Mouse (Mus musculus) erythroblast, embryonic 14.5 days (primary cell): ENCODE measurements around the gene Plch1. TPM values are rescaled to one million over a fixed set of nuclear protein-coding genes. Genes with fewer than 3 reads are reported as not detected.

Experiments
- H3K27me3 ChIP-seq: 2 replicates; pipeline ENCODE4 v1.6.1; 2012; ENCODE audit warnings: inconsistent platforms; ENCODE audit not compliant: control insufficient read depth
- H3K36me3 ChIP-seq: 2 replicates; pipeline ENCODE4 v1.6.1; 2012; ENCODE audit warnings: mild to moderate bottlenecking, inconsistent platforms; ENCODE audit not compliant: control insufficient read depth
- H3K4me1 ChIP-seq: 2 replicates; pipeline ENCODE4 v1.6.1; 2012; ENCODE audit warnings: inconsistent platforms; ENCODE audit not compliant: control insufficient read depth
- H3K4me3 ChIP-seq: replicated peaks from 2 replicates; pipeline ENCODE3; 2012; ENCODE audit warnings: moderate library complexity, mild to moderate bottlenecking, inconsistent platforms
- H3K9me3 ChIP-seq: 2 replicates; pipeline ENCODE4 v1.6.1; 2012; ENCODE audit warnings: low read length, inconsistent platforms, mixed read lengths; ENCODE audit not compliant: control insufficient read depth
- GATA1 ChIP-seq: IDR thresholded peaks from 2 replicates; pipeline ENCODE4 v1.6.1; 2012; ENCODE audit warnings: low read length, inconsistent platforms, mixed read lengths
- TAL1 ChIP-seq: IDR thresholded peaks from 3 replicates; pipeline ENCODE4 v1.6.1; 2012; ENCODE audit warnings: low read length, inconsistent platforms, mixed read lengths
- polyA plus RNA-seq: library from polyadenylated mRNA; stranded (reverse); fragments of >175 nt; gene quantifications from 2 replicates; pipeline ENCODE4 v1.2.3, GENCODE M21; 2012

Plch1 gene
- polyA plus RNA-seq, 1 experiment = not detected

DNA sequence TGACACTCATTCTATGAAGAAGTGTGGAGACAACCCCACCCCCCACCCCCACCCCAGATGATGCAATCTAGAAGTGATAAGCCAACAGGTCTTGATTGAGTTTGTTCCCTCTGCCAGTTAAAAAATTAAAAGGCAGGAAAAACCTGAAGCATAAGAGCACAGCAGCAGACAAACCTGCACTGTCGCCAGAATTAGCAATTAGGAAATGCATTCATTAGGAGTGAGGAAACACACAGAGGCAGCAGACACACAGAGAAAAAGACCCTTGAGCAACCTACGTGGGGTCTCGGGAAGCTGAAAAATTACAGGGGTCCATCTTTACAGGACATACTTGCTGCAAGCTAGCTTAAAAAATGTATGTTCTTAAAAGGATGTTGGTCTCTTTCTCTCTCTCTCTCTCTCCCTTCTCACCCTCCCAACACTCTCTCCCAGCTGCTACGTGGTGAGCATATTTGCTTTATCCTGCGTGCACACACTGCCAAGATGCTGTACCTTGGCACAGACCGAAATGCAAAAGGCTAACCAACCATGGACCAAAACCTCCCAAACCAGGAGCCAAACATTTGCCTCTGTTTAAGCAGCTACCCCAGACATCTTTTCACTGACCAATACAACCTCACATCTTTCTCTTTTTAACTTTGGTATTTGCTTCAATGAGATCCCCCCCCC is 234.6 kb downstream of the Plch1 start:
- Histone ChIP-seq H3K36me3 (no peaks in the 10 kb centered on the region), H3K4me3 (no peak overlapping the region), H3K9me3 (peaks cover 4% of the 10 kb centered on the region), H3K4me1 (no peaks in the 10 kb centered on the region), H3K27me3 (no peaks in the 10 kb centered on the region)
- no peak for TF ChIP-seq TAL1
- TF ChIP-seq GATA1 = no peak

Other genes starting within 250 kb of the Plch1 start
- gene E130311K13Rik, start 30.0 kb upstream of the Plch1 start, polyA plus RNA-seq = 0.07 TPM in 1 of 2 replicates, not detected in the other
- 0.21 and 0.55 TPM in 2 replicates for gene Slc33a1, start 65.3 kb upstream of the Plch1 start, polyA plus RNA-seq
- 0.22 and 0.25 TPM in 2 replicates for gene Gmps, start 76.6 kb upstream of the Plch1 start, polyA plus RNA-seq
- gene Vmn2r1, start 182.1 kb upstream of the Plch1 start, polyA plus RNA-seq = not detected in 2 replicates
- not detected in 2 replicates for gene Vmn2r2, start 242.5 kb upstream of the Plch1 start, polyA plus RNA-seq